Mouse (Mus musculus) neural tube, embryonic 11.5 days (tissue): ENCODE results near the gene Nceh1. TPM values are rescaled to one million over a fixed set of nuclear protein-coding genes. Genes with fewer than 3 reads are reported as not detected.

Experiments used
- ATAC-seq: fragments of 200-750 bp; cut with Nextera tagmentation; 2 replicates; pipeline ENCODE4 v1.8.0; 2017; ENCODE audit warnings: moderate number of reproducible peaks, mild to moderate bottlenecking, moderate TSS enrichment, moderate library complexity; ENCODE audit not compliant: insufficient read depth, low FRiP score, low TSS enrichment
- DNase-seq: peaks from one replicate; pipeline ENCODE4 v3.0.0-alpha.2; 2015; ENCODE audit warnings: low spot score
- H3K27ac ChIP-seq: fragments of 300-500 bp; sonication (generic); 2 replicates; pipeline ENCODE4 v1.5.1; 2014; ENCODE audit warnings: low read depth, mild to moderate bottlenecking, low read length
- H3K27me3 ChIP-seq: fragments of 300-500 bp; sonication (generic); 2 replicates; pipeline ENCODE4 v1.6.1; 2014; ENCODE audit warnings: mild to moderate bottlenecking, low read length, mixed read lengths; ENCODE audit not compliant: control insufficient read depth, insufficient read depth
- H3K36me3 ChIP-seq: fragments of 300-500 bp; sonication (generic); 2 replicates; pipeline ENCODE4 v1.6.1; 2014; ENCODE audit warnings: mild to moderate bottlenecking, low read length, moderate library complexity, mixed read lengths; ENCODE audit not compliant: control insufficient read depth, insufficient read depth
- H3K4me1 ChIP-seq: fragments of 300-500 bp; sonication (generic); 2 replicates; pipeline ENCODE4 v1.6.1; 2014; ENCODE audit warnings: low read length, mixed read lengths; ENCODE audit not compliant: control insufficient read depth, insufficient read depth
- H3K4me2 ChIP-seq: fragments of 300-500 bp; sonication (generic); 2 replicates; pipeline ENCODE4 v1.6.1; 2014; ENCODE audit warnings: low read depth, mild to moderate bottlenecking, moderate library complexity
- H3K4me3 ChIP-seq: fragments of 300-500 bp; sonication (generic); 2 replicates; pipeline ENCODE4 v1.5.1; 2014; ENCODE audit warnings: low read depth, low read length
- H3K9ac ChIP-seq: fragments of 300-500 bp; sonication (generic); 2 replicates; pipeline ENCODE4 v1.6.1; 2014; ENCODE audit warnings: mild to moderate bottlenecking, low read length
- H3K9me3 ChIP-seq: fragments of 300-500 bp; sonication (generic); 2 replicates; pipeline ENCODE4 v1.6.1; 2016; ENCODE audit warnings: low read length; ENCODE audit not compliant: control insufficient read depth
- WGBS: fragments of 180-500 bp; shearing (Covaris S2); extraction: QIAGEN DNeasy Blood & Tissue Kit; methylation state at CpG from one replicate; pipeline ENCODE4 v1.1.7; 2014; 5-methylcytosine and 5-hydroxymethylcytosine counted together
- polyA plus RNA-seq: library from polyadenylated mRNA; unstranded; fragments of >200 nt; fragmentation: Nextera tagmentation; extraction: Ambion mirVana; gene quantifications from 2 replicates; pipeline ENCODE4 v1.2.1, GENCODE M21; 2014

Nceh1 gene
- polyA plus RNA-seq, 1 experiment from 2014 or later, result 4.0 TPM

GRCm38 (mm10) chr3:27326633-27327191, 143.9 kb downstream of the Nceh1 start:
- no peaks in the 10 kb centered on the region for H3K27me3 ChIP-seq
- H3K4me1 ChIP-seq, result no peaks in the 10 kb centered on the region
- H3K36me3 ChIP-seq, result no peaks in the 10 kb centered on the region
- 79% methylated on average over 4 of the region's 4 CpGs for WGBS
- H3K4me3 ChIP-seq, result no peak overlapping the region
- no peak overlapping the region for H3K4me2 ChIP-seq
- H3K9me3 ChIP-seq, result no peaks in the 10 kb centered on the region
- ATAC-seq (no peak), DNase-seq (no peak)
- H3K27ac ChIP-seq, result no peak overlapping the region
- no peak overlapping the region for H3K9ac ChIP-seq

GRCm38 (mm10) chr3:27330706-27331105, 147.9 kb downstream of the Nceh1 start:
- no peak overlapping the region for H3K4me3 ChIP-seq
- ATAC-seq (no peak), DNase-seq (no peak)
- H3K9ac ChIP-seq, result no peak overlapping the region
- no peaks in the 10 kb centered on the region for H3K9me3 ChIP-seq
- H3K4me1 ChIP-seq, result no peaks in the 10 kb centered on the region
- H3K27me3 ChIP-seq, result no peaks in the 10 kb centered on the region
- H3K4me2 ChIP-seq, result no peak overlapping the region
- no peaks in the 10 kb centered on the region for H3K36me3 ChIP-seq
- WGBS, result 89% methylated on average over 5 of the region's 5 CpGs
- H3K27ac ChIP-seq, result no peak overlapping the region

Other genes with a start within 250 kb of the Nceh1 start
- gene Ect2, start 29.1 kb upstream of the Nceh1 start, polyA plus RNA-seq, result 79.1 and 87.4 TPM in 2 replicates
- not detected in 2 replicates for gene Tnfsf10, start 134.1 kb downstream of the Nceh1 start, polyA plus RNA-seq
- gene Ghsr, start 188.4 kb downstream of the Nceh1 start, polyA plus RNA-seq, result 0.11 and 0.12 TPM in 2 replicates